Mouse (Mus musculus) heart, embryonic 14.5 days (tissue): ENCODE data around the gene Msl1. TPM values are rescaled to one million over a fixed set of nuclear protein-coding genes. Genes with fewer than 3 reads are reported as not detected.
A peak's percentile ranks its signal among the peaks of the same experiment; 100 is the strongest.

Experiments
- ATAC-seq: fragments of 200-750 bp; cut with Nextera tagmentation; 2 replicates; pipeline ENCODE4 v1.8.0; 2017; ENCODE audit warnings: low read depth, moderate TSS enrichment; ENCODE audit not compliant: insufficient number of reproducible peaks, insufficient read depth, low FRiP score
- H3K27ac ChIP-seq, 2 experiments: fragments of 200-500 bp in 1 of 2; fragments of 300-500 bp in 1 of 2; sonication (generic) in 1 of 2; replicated peaks in 1 of 2; 2 replicates each; pipeline ENCODE4 v1.5.1; 2012 to 2014; ENCODE audit warnings: low read depth in 2 of 2, low read length in 2 of 2, control low read depth in 1 of 2, mild to moderate bottlenecking in 1 of 2, mixed read lengths in 1 of 2; ENCODE audit not compliant: control insufficient read depth in 1 of 2, insufficient read depth in 1 of 2
- H3K27me3 ChIP-seq: fragments of 300-500 bp; sonication (generic); 2 replicates; pipeline ENCODE4 v1.6.1; 2014; ENCODE audit warnings: mild to moderate bottlenecking, low read length, control low read depth; ENCODE audit not compliant: control insufficient read depth, insufficient read depth
- H3K36me3 ChIP-seq: fragments of 300-500 bp; sonication (generic); 2 replicates; pipeline ENCODE4 v1.6.1; 2014; ENCODE audit warnings: mild to moderate bottlenecking, control low read depth, low read length, mixed read lengths; ENCODE audit not compliant: control insufficient read depth, insufficient read depth
- H3K4me1 ChIP-seq, 2 experiments: fragments of 200-500 bp in 1 of 2; fragments of 300-500 bp in 1 of 2; sonication (generic) in 1 of 2; 2 replicates each; pipeline ENCODE4 v1.6.1; 2012 to 2014; ENCODE audit warnings: low read length in 2 of 2, control low read depth in 1 of 2, mixed read lengths in 1 of 2; ENCODE audit not compliant: control insufficient read depth in 2 of 2, insufficient read depth in 2 of 2
- H3K4me2 ChIP-seq: fragments of 300-500 bp; sonication (generic); 2 replicates; pipeline ENCODE4 v1.6.1; 2014; ENCODE audit warnings: mild to moderate bottlenecking, low read length
- H3K4me3 ChIP-seq, 2 experiments: fragments of 200-500 bp in 1 of 2; fragments of 300-500 bp in 1 of 2; sonication (generic) in 1 of 2; 2 replicates each; pipeline ENCODE4 v1.5.1; 2012 to 2014; ENCODE audit warnings: low read length in 2 of 2, mild to moderate bottlenecking in 2 of 2, control low read depth in 1 of 2, low read depth in 1 of 2, moderate library complexity in 1 of 2; ENCODE audit not compliant: control insufficient read depth in 1 of 2, insufficient read depth in 1 of 2
- H3K9ac ChIP-seq: fragments of 300-500 bp; sonication (generic); 2 replicates; pipeline ENCODE4 v1.6.1; 2014; ENCODE audit warnings: mild to moderate bottlenecking, low read length
- H3K9me3 ChIP-seq: fragments of 300-500 bp; sonication (generic); 2 replicates; pipeline ENCODE4 v1.6.1; 2016; ENCODE audit warnings: low read length, control low read depth; ENCODE audit not compliant: control insufficient read depth
- WGBS: fragments of 180-500 bp; shearing (Covaris S2); extraction: QIAGEN DNeasy Blood & Tissue Kit; methylation state at CpG from one replicate; pipeline ENCODE4 v1.1.7; 2014; 5-methylcytosine and 5-hydroxymethylcytosine counted together
- polyA plus RNA-seq: library from polyadenylated mRNA; unstranded; fragments of >200 nt; fragmentation: Nextera tagmentation; extraction: Ambion mirVana; gene quantifications from 2 replicates; pipeline ENCODE4 v1.2.1, GENCODE M21; 2014

Gene Msl1
- polyA plus RNA-seq, 1 experiment from 2014 or later: 15.3 TPM

- Histone ChIP-seq H3K36me3 (peaks cover 72% of the 10 kb centered on the region), H3K9me3 (no peaks in the 10 kb centered on the region), H3K4me2 (peak overlapping the region; percentile 39), H3K4me3 (no peak overlapping the region), H3K27ac (peak overlapping the region; percentile 6 to 94; a peak in 3 of 4 replicates), H3K4me1 (peaks cover 43 to 58% of the 10 kb centered on the region in 2 experiments), H3K9ac (peak overlapping the region; percentile 54), H3K27me3 (no peaks in the 10 kb centered on the region)
- ATAC-seq: peak; percentile 12; the same call in 1 of the 2 replicates
- WGBS: 36% methylated on average over 8 of the region's 9 CpGs
Measured at GRCm38 (mm10) chr11:98765421-98766309, 29.7 kb upstream of the Msl1 start.

- 61% methylated on average over 2 of the region's 2 CpGs for WGBS
- no peaks in the 10 kb centered on the region for H3K9me3 ChIP-seq
- H3K27me3 ChIP-seq: no peaks in the 10 kb centered on the region
- H3K27ac ChIP-seq: peak overlapping the region; percentile 29 to 94; a peak in 3 of 4 replicates
- peak overlapping the region; percentile 21; the same call in 1 of the 2 replicates for H3K9ac ChIP-seq
- no peak overlapping the region for H3K4me3 ChIP-seq
- H3K4me1 ChIP-seq: peaks cover 46 to 63% of the 10 kb centered on the region in 2 experiments
- no peak for ATAC-seq
- peaks cover 72% of the 10 kb centered on the region for H3K36me3 ChIP-seq
- H3K4me2 ChIP-seq: no peak overlapping the region
Measured at GRCm38 (mm10) chr11:98766346-98766745, 29.0 kb upstream of the Msl1 start.

GRCm38 (mm10) chr11:98766816-98767215 is 28.5 kb upstream of the Msl1 start:
- no peaks in the 10 kb centered on the region for H3K27me3 ChIP-seq
- no peak for ATAC-seq
- H3K9ac ChIP-seq: peak overlapping the region; percentile 16; the same call in 1 of the 2 replicates
- H3K9me3 ChIP-seq: no peaks in the 10 kb centered on the region
- 0 out of 2 replicates have a peak overlapping the region, but pooled peaks have one; percentile 58 for H3K4me2 ChIP-seq
- H3K27ac ChIP-seq: peak overlapping the region in 1 of 2 experiments; percentile 94; a peak in 2 of 4 replicates
- H3K4me3 ChIP-seq: no peak overlapping the region
- 48% methylated on average over 5 of the region's 5 CpGs for WGBS
- H3K36me3 ChIP-seq: peaks cover 72% of the 10 kb centered on the region
- peaks cover 50 to 68% of the 10 kb centered on the region in 2 experiments for H3K4me1 ChIP-seq

- Histone ChIP-seq H3K9ac (peak overlapping the region; percentile 18; the same call in 1 of the 2 replicates), H3K36me3 (peaks cover 67% of the 10 kb centered on the region), H3K9me3 (no peaks in the 10 kb centered on the region), H3K4me2 (peak overlapping the region; percentile 58; the same call in 1 of the 2 replicates), H3K4me1 (peaks cover 53 to 73% of the 10 kb centered on the region in 2 experiments), H3K4me3 (no peak overlapping the region), H3K27ac (peak overlapping the region in 1 of 2 experiments; percentile 94; a peak in 2 of 4 replicates), H3K27me3 (no peaks in the 10 kb centered on the region)
- WGBS: 20% methylated on average over 9 of the region's 9 CpGs
- ATAC-seq: no peak
Measured at GRCm38 (mm10) chr11:98767276-98767675, 28.0 kb upstream of the Msl1 start.

GRCm38 (mm10) chr11:98767713-98768112 is 27.6 kb upstream of the Msl1 start:
- no peaks in the 10 kb centered on the region for H3K27me3 ChIP-seq
- H3K36me3 ChIP-seq: peaks cover 63% of the 10 kb centered on the region
- peak overlapping the region; percentile 74 for H3K9ac ChIP-seq
- H3K9me3 ChIP-seq: no peaks in the 10 kb centered on the region
- peak overlapping the region; percentile 90 to 94; a peak in 3 of 4 replicates for H3K27ac ChIP-seq
- peak overlapping the region in 1 of 2 experiments; percentile 24; a peak in 2 of 4 replicates for H3K4me3 ChIP-seq
- ATAC-seq: no peak
- H3K4me2 ChIP-seq: peak overlapping the region; percentile 58
- peaks cover 57 to 76% of the 10 kb centered on the region in 2 experiments for H3K4me1 ChIP-seq
- 16% methylated on average over 4 of the region's 4 CpGs for WGBS

- peak overlapping the region; percentile 24 to 31 for H3K4me3 ChIP-seq
Measured at GRCm38 (mm10) chr11:98768127-98769006, 26.9 kb upstream of the Msl1 start.

More at GRCm38 (mm10) chr11:98768127-98769006, 26.9 kb upstream of the Msl1 start:
- 9% methylated on average over 38 of the region's 39 CpGs for WGBS
- no peaks in the 10 kb centered on the region for H3K27me3 ChIP-seq
- H3K36me3 ChIP-seq: peaks cover 56% of the 10 kb centered on the region
- peak overlapping the region; percentile 58 for H3K4me2 ChIP-seq
- H3K9ac ChIP-seq: peak overlapping the region; percentile 74
- peak; percentile 25 for ATAC-seq
- peaks cover 60 to 82% of the 10 kb centered on the region in 2 experiments for H3K4me1 ChIP-seq
- peak overlapping the region; percentile 90 to 94 for H3K27ac ChIP-seq
- H3K9me3 ChIP-seq: no peaks in the 10 kb centered on the region
